Mouse (Mus musculus) embryonic facial prominence, embryonic 14.5 days (tissue): ENCODE results near the gene Lrrc8a. TPM values are rescaled to one million over a fixed set of nuclear protein-coding genes. Genes with fewer than 3 reads are reported as not detected.

Experiments used
- ATAC-seq: fragments of 200-750 bp; cut with Nextera tagmentation; 2 replicates; pipeline ENCODE4 v1.8.0; 2017; ENCODE audit warnings: low read depth, moderate number of reproducible peaks, moderate TSS enrichment
- DNase-seq: peaks from one replicate; pipeline ENCODE4 v3.0.0-alpha.2; 2015; ENCODE audit warnings: low spot score
- H3K27ac ChIP-seq: fragments of 300-500 bp; sonication (generic); replicated peaks from 2 replicates; pipeline ENCODE4 v1.5.1; 2014; ENCODE audit warnings: low read depth, mild to moderate bottlenecking, low read length, moderate library complexity
- H3K27me3 ChIP-seq: fragments of 300-500 bp; sonication (generic); replicated peaks from 2 replicates; pipeline ENCODE4 v1.6.1; 2014; ENCODE audit warnings: low read length; ENCODE audit not compliant: control insufficient read depth, insufficient read depth
- H3K36me3 ChIP-seq: fragments of 300-500 bp; sonication (generic); 2 replicates; pipeline ENCODE4 v1.6.1; 2014; ENCODE audit warnings: low read length, mixed read lengths; ENCODE audit not compliant: control insufficient read depth, insufficient read depth
- H3K4me1 ChIP-seq: fragments of 300-500 bp; sonication (generic); 2 replicates; pipeline ENCODE4 v1.6.1; 2014; ENCODE audit warnings: antibody characterized with exemption, low read length; ENCODE audit not compliant: control insufficient read depth, insufficient read depth
- H3K4me2 ChIP-seq: fragments of 300-500 bp; sonication (generic); 2 replicates; pipeline ENCODE4 v1.6.1; 2014; ENCODE audit warnings: low read depth, mild to moderate bottlenecking, low read length, moderate library complexity, mixed read lengths
- H3K4me3 ChIP-seq: fragments of 300-500 bp; sonication (generic); 2 replicates; pipeline ENCODE4 v1.5.1; 2014; ENCODE audit warnings: low read depth, mild to moderate bottlenecking, low read length
- H3K9ac ChIP-seq: fragments of 300-500 bp; sonication (generic); 2 replicates; pipeline ENCODE4 v1.6.1; 2014; ENCODE audit warnings: low read depth, mild to moderate bottlenecking, low read length, moderate library complexity, mixed read lengths
- H3K9me3 ChIP-seq: fragments of 300-500 bp; sonication (generic); 2 replicates; pipeline ENCODE4 v1.6.1; 2016; ENCODE audit warnings: low read length; ENCODE audit not compliant: control insufficient read depth
- WGBS: fragments of 180-500 bp; shearing (Covaris S2); extraction: QIAGEN DNeasy Blood & Tissue Kit; methylation state at CpG from one replicate; pipeline ENCODE4 v1.1.7; 2014; 5-methylcytosine and 5-hydroxymethylcytosine counted together
- polyA plus RNA-seq: library from polyadenylated mRNA; unstranded; fragments of >200 nt; fragmentation: Nextera tagmentation; extraction: Ambion mirVana; gene quantifications from 2 replicates; pipeline ENCODE4 v1.2.1, GENCODE M21; 2014

Gene Lrrc8a
- polyA plus RNA-seq, 1 experiment from 2014 or later, result 39.2 TPM

DNA sequence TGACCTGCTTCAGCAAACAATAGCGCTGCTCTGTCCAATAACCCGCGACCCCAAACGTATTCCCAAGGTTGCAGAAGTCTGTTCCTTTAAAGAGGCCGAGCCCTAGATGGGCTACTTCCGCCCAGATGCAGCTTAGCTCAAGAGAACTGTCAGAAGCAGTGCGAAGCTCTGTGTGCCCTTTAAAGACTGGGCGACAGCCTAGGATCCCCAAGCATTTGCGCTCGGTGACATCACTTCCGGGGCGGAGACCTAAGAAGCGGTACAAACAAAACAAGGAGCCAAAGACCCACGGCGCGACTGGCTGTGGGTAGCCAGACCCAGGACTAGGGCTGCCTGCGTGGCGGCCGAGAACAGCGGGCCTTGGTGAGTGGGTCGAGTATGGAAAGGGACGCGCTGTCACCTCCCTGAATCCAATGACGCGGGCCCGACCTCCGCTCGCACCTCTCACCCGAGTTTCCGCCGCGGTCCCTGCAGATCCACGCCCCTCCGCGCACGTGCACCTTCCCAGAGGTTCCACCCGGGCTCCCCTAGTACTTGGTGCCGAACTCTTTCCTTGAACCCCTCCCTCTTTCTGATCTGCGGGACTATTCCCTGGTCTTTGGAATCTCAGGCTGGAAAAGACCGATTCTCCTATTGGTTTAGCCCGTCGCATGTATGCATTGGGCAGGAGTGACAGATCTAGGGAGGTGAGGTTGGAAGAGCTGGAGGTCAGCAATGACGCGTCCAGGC lies 31.7 kb upstream of the Lrrc8a start, which contains the start of gene Kyat1:
Gene Kyat1, minus strand, starts transcription at position 219 of the 729 bp plus-strand sequence.
- H3K4me2 ChIP-seq, result peak within 1 kb of the TSS; percentile 79
- no peaks in the 10 kb centered on the region for H3K27me3 ChIP-seq
- H3K27ac ChIP-seq, result peak within 1 kb of the TSS; percentile 63
- no peaks in the 10 kb centered on the region for H3K9me3 ChIP-seq
- peak; percentile 98 for ATAC-seq
- H3K4me1 ChIP-seq, result peaks cover 6% of the 10 kb centered on the region
- WGBS, result under 1% methylated on average over 41 of the region's 44 CpGs
- DNase-seq, result peak; percentile 98
- peak within 1 kb of the TSS; percentile 69 for H3K9ac ChIP-seq
- no peaks in the 10 kb centered on the region for H3K36me3 ChIP-seq
- H3K4me3 ChIP-seq, result peak within 1 kb of the TSS; percentile 60

DNA sequence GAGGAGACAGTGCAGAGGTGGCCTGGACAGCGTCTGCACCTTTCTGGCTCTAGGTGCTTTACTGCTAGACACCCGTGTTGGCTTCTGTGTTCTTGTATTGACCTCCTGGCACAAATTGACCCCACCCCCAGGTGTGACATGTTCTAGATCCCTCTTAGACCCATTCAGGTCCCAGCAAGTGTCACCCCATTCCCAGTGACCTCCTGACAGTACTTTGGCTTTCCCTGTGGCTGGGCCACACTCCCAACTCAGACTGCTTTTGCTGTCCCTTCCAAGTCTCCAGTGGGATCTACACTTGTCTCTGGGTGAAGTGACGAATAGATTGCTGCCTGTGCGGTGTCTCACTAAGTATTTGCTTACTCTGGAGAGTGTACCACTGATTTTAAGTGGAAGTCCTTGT lies 30.1 kb upstream of the Lrrc8a start:
- DNase-seq (no peak), ATAC-seq (no peak)
- H3K4me1 ChIP-seq, result peaks cover 6% of the 10 kb centered on the region
- no peak overlapping the region for H3K4me2 ChIP-seq
- no peak overlapping the region for H3K9ac ChIP-seq
- WGBS, result 71% methylated on average over 4 of the region's 4 CpGs
- no peaks in the 10 kb centered on the region for H3K27me3 ChIP-seq
- no peaks in the 10 kb centered on the region for H3K9me3 ChIP-seq
- H3K4me3 ChIP-seq, result no peak overlapping the region
- H3K27ac ChIP-seq, result no peak overlapping the region
- H3K36me3 ChIP-seq, result no peaks in the 10 kb centered on the region

DNA sequence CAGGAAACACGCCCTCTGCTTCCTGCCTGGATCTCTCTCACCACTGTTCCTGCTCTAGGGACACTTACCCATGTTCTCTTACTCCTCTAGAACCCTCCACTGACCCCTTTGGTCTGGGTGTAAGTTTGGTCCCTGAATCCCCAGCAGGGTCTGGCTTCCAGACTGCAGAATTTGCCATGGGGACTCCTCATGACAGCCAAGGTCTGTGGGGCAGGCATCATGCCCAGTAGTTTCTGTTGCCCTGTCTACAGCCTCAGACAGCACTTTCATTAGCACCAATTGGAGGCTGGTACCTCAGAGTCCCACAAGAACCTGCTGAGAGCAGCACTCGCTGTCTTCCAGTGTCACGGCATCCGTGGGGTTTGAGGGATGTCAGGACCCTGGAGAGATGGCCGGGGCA lies 29.6 kb upstream of the Lrrc8a start:
- 74% methylated on average over 5 of the region's 5 CpGs for WGBS
- no peaks in the 10 kb centered on the region for H3K9me3 ChIP-seq
- H3K4me2 ChIP-seq, result no peak overlapping the region
- no peak overlapping the region for H3K9ac ChIP-seq
- DNase-seq (no peak), ATAC-seq (no peak)
- H3K27ac ChIP-seq, result no peak overlapping the region
- H3K36me3 ChIP-seq, result no peaks in the 10 kb centered on the region
- H3K4me3 ChIP-seq, result no peak overlapping the region
- H3K27me3 ChIP-seq, result no peaks in the 10 kb centered on the region
- H3K4me1 ChIP-seq, result peaks cover 6% of the 10 kb centered on the region

DNA sequence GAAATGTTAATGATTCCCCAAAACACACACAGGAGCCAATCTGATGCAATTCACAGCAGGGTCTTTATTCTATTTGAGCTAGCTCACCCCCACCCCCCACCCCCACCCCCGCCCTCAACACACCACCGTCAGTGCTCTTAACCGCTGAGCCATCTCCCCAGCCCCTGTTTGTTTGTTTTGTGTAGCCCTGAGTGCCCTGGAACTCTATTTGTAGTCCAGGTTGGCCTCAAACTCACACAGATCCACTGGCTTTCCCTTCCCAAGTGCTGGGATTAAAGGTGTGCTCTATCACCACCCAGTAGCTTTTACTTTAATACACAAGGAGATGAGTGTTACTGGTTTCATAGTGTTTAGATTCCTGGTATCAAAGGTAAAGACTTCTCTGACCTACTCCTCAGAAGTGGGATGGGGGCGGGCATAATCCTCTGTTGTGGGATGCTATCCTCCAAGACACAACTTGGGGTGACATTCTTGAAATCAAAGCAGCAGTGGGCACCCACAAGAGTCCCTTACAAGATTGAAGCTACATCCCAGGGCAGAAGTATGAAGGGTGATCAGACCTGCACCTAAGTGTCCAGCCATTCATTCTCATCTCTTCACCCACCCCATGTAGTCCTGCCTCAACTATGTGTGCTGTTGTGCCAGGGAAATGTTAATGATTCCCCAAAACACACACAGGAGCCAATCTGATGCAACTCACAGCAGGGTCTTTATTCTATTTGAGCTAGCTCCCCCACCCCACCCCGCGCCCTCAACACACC lies 25.9 kb upstream of the Lrrc8a start:
- H3K9ac ChIP-seq, result no peak overlapping the region
- DNase-seq, result no peak
- no peaks in the 10 kb centered on the region for H3K27me3 ChIP-seq
- H3K27ac ChIP-seq, result no peak overlapping the region
- no peaks in the 10 kb centered on the region for H3K9me3 ChIP-seq
- no peaks in the 10 kb centered on the region for H3K36me3 ChIP-seq
- 70% methylated on average over 5 of the region's 6 CpGs for WGBS
- ATAC-seq, result no peak
- H3K4me2 ChIP-seq, result no peak overlapping the region
- no peaks in the 10 kb centered on the region for H3K4me1 ChIP-seq
- H3K4me3 ChIP-seq, result no peak overlapping the region

DNA sequence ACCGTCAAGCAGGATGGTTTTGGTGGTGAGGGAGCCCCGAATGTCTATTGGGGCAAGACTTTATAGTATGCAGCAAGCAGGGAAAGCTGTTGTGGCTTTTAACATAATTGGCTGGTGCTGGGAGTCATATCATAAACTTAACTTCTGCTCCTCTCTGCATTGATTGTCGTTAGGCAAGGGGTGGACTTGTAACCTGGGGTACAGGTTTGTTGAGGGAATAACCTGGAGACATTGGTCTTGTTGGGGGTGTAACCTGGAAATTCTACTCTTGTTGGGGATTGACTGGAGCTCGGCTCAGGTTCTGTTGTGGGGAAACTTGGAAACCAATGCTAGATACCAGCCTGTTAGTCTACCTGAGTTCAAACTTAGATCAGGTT lies 25.4 kb upstream of the Lrrc8a start:
- no peaks in the 10 kb centered on the region for H3K4me1 ChIP-seq
- no peak for ATAC-seq
- no peak for DNase-seq
- no peak overlapping the region for H3K9ac ChIP-seq
- H3K27ac ChIP-seq, result no peak overlapping the region
- no peak overlapping the region for H3K4me3 ChIP-seq
- no peak overlapping the region for H3K4me2 ChIP-seq
- H3K36me3 ChIP-seq, result no peaks in the 10 kb centered on the region
- H3K9me3 ChIP-seq, result no peaks in the 10 kb centered on the region
- 71% methylated on average over 4 of the region's 4 CpGs for WGBS
- H3K27me3 ChIP-seq, result no peaks in the 10 kb centered on the region

DNA sequence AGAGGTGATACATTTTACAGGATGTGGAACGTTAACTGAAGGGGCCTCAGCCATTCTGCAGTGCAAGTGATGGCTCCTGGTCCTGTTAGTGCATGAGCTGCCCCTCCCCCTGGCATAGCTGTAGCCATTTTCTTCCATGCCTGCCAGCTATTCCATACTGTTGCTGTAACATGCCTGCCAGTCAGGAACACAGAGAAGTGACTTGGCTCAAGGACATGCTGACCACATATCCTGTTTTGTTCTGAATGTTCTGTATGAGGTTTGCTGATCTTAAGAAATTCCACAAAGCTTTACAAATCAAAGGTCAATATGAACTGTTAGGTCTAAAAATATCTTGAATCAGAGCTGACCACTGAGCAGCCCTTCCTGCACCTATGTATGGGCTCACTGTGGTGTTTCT lies 24.6 kb upstream of the Lrrc8a start:
- no peak for ATAC-seq
- Histone ChIP-seq H3K4me3 (no peak overlapping the region), H3K9ac (no peak overlapping the region), H3K27ac (no peak overlapping the region), H3K4me2 (no peak overlapping the region), H3K9me3 (no peaks in the 10 kb centered on the region), H3K27me3 (no peaks in the 10 kb centered on the region), H3K36me3 (no peaks in the 10 kb centered on the region), H3K4me1 (no peaks in the 10 kb centered on the region)
- no peak for DNase-seq
- 80% methylated on average over 1 of the region's 1 CpGs for WGBS

DNA sequence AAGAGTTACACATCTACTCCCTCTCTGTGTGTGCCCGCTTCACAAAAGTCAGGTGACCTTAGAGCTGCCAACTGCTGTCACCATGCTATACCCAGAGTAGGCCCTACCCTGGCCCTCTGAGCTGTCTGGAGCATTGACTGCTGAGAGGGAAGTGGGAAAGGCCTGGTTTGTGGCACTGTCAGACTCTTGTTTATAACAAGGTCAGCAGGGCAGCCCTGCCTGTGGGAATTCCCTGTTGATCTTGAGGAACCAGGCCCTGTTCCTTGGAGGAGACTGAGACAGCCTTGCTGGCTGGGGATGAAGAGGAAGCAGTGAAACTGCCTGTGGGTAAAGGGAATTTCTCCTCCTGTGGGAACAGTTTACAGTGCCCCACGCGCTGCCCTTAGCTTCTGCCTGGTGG lies 22.8 kb upstream of the Lrrc8a start:
- WGBS, result 74% methylated on average over 3 of the region's 3 CpGs
- Histone ChIP-seq H3K27me3 (no peaks in the 10 kb centered on the region), H3K4me3 (no peak overlapping the region), H3K9me3 (no peaks in the 10 kb centered on the region), H3K4me1 (no peaks in the 10 kb centered on the region), H3K27ac (no peak overlapping the region), H3K4me2 (no peak overlapping the region), H3K36me3 (no peaks in the 10 kb centered on the region), H3K9ac (no peak overlapping the region)
- ATAC-seq (no peak), DNase-seq (no peak)

DNA sequence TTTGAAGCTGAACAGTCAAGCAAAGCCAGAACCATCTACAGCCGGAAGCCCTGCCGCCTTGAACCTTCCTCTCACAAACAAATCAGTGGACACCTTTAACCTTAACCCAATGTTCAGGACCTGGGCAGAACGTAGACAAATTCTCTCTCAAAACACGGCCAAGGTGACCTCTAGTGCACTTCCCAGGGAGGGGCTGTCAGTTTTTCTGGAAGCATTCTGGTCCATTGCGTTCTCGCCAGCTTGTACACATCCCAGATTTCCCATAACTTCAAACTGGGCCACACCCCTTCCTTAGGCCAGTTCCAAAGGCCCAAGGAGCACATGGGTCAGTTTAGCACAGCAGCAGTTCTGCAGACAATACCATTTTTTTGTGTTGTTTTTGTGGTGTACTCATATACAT lies 22.0 kb upstream of the Lrrc8a start:
- Histone ChIP-seq H3K4me2 (no peak overlapping the region), H3K4me3 (no peak overlapping the region), H3K9me3 (no peaks in the 10 kb centered on the region), H3K27ac (no peak overlapping the region), H3K36me3 (no peaks in the 10 kb centered on the region), H3K4me1 (no peaks in the 10 kb centered on the region), H3K9ac (no peak overlapping the region), H3K27me3 (no peaks in the 10 kb centered on the region)
- ATAC-seq, result no peak
- 75% methylated on average over 6 of the region's 6 CpGs for WGBS
- DNase-seq, result no peak

DNA sequence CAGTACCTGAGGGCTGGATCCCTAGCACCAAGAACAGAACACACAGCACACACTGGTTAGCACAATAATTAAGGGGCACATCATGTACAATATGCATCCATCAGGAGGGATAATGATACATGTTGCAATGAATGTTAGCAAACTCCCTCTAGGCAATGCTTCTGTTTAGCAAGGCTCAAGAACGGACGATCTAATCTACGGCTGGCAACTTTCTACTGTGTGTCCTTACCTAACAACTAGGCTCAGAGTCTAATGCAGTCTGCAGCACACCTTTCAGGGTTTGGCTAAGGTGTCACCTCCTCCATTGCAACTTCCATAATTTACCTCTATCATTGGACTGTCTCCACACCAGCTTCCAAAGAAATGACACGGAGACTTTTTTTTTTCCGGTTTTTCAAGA lies 21.2 kb upstream of the Lrrc8a start:
- no peaks in the 10 kb centered on the region for H3K4me1 ChIP-seq
- no peaks in the 10 kb centered on the region for H3K27me3 ChIP-seq
- H3K27ac ChIP-seq, result no peak overlapping the region
- ATAC-seq (no peak), DNase-seq (no peak)
- H3K9ac ChIP-seq, result no peak overlapping the region
- no peak overlapping the region for H3K4me3 ChIP-seq
- 98% methylated on average over 5 of the region's 5 CpGs for WGBS
- no peaks in the 10 kb centered on the region for H3K36me3 ChIP-seq
- no peaks in the 10 kb centered on the region for H3K9me3 ChIP-seq
- no peak overlapping the region for H3K4me2 ChIP-seq
